14 mouse cellular contexts compared by ENCODE assay signal in the genomic region with DNA sequence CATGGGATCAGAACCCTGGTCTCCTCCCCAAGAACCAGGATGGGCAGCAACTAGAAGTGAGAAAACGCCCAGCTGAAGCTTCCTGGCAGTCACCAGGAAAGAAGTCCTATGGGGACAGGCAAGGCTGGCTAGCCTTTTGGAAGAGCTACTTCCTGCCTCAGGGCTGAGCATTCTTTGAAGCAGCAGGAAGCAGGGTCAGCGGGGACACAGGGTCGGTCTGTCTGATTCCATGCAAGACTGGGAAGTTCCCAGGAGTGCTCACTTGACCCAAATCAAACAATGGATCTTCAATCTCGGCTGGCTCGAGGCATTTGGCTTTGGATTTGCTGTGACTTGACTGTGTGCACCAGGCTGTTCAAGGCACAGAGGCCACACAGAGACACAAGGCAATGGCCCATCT. TPM values are rescaled to one million over a fixed set of nuclear protein-coding genes. Genes with fewer than 3 reads are reported as not detected.
DNase-seq lines count a peak whose midpoint lies in the region; ATAC-seq and TF ChIP-seq lines count a peak whose summit lies in the region.
"Had no signal": no experiment of that assay in that cellular context is flagged by ENCODE, and none has a peak within 500 bp of the region (broad histone marks: within the 10 kb centered on the region; RNA-seq: fewer than 3 reads in every experiment).

No protein-coding gene starts in this region.

- no peaks in the 10 kb centered on the region for H3K4me1 ChIP-seq in heart, embryonic 16.5 days (ENCODE audit: control insufficient read depth, insufficient read depth, low read length)
- no peaks in the 10 kb centered on the region for H3K4me1 ChIP-seq in lung, embryonic 14.5 days (ENCODE audit: insufficient read depth)
- H3K4me1 ChIP-seq: heart, embryonic 15.5 days had no signal

- DNase-seq in adrenal gland, adult 2 months: peak; percentile 54
- DNase-seq in adrenal gland, postnatal 10 days: no peak
- DNase-seq in heart, adult 8-10 months (ENCODE audit: low spot score): no peak
- peak; percentile 37 for DNase-seq in lung, embryonic 14.5 days
- DNase-seq in lung, adult 18-20 months: no peak
- peak; percentile 59 for DNase-seq in kidney, adult 9 months
- no peak for DNase-seq in right cerebral cortex, postnatal 14 days
- DNase-seq: cerebellum, postnatal 25 days had no signal

- no peak overlapping the region for H3K27ac ChIP-seq in heart, embryonic 16.5 days (ENCODE audit: low read length)
- H3K27ac ChIP-seq in lung, embryonic 14.5 days (ENCODE audit: low read depth): no peak overlapping the region
- H3K27ac ChIP-seq: heart, embryonic 15.5 days had no signal

- no peak overlapping the region for H3K4me3 ChIP-seq in heart, embryonic 16.5 days (ENCODE audit: low read length)
- no peak overlapping the region for H3K4me3 ChIP-seq in lung, embryonic 14.5 days (ENCODE audit: low read depth, low read length)
- H3K4me3 ChIP-seq: heart, embryonic 15.5 days had no signal

- TF ChIP-seq CTCF in lung, embryonic 14.5 days (IDR thresholded peaks at IDR 0.05; ENCODE audit: low read depth): no peak

- peak; percentile 37; the same call in 1 of the 2 replicates for ATAC-seq in heart, embryonic 16.5 days (replicated peaks; ENCODE audit: extremely low read depth, insufficient read depth, low FRiP score)
- no peak for ATAC-seq in lung, embryonic 14.5 days (ENCODE audit: insufficient read depth)

- no peak overlapping the region for H3K9ac ChIP-seq in heart, embryonic 16.5 days (ENCODE audit: low read length)
- H3K9ac ChIP-seq in lung, embryonic 14.5 days: no peak overlapping the region
- H3K9ac ChIP-seq: heart, embryonic 15.5 days had no signal

- H3K9me3 ChIP-seq in heart, embryonic 16.5 days (replicated peaks; ENCODE audit: control insufficient read depth, low read length): no peaks in the 10 kb centered on the region
- no peaks in the 10 kb centered on the region for H3K9me3 ChIP-seq in lung, embryonic 14.5 days (ENCODE audit: low read depth, low read length)
- H3K9me3 ChIP-seq: heart, embryonic 15.5 days had no signal

- peaks cover 34% of the 10 kb centered on the region for H3K36me3 ChIP-seq in heart, embryonic 16.5 days (ENCODE audit: control insufficient read depth, insufficient read depth)
- peaks cover 63% of the 10 kb centered on the region for H3K36me3 ChIP-seq in lung, embryonic 14.5 days (ENCODE audit: insufficient read depth)

- H3K27me3 ChIP-seq in heart, embryonic 16.5 days (ENCODE audit: control insufficient read depth, insufficient read depth, low read length): no peaks in the 10 kb centered on the region
- no peaks in the 10 kb centered on the region for H3K27me3 ChIP-seq in lung, embryonic 14.5 days (ENCODE audit: insufficient read depth, low read length)
- H3K27me3 ChIP-seq: heart, embryonic 15.5 days had no signal

- WGBS in heart, embryonic 16.5 days: 68% methylated on average over 5 of the region's 5 CpGs
- 63% methylated on average over 5 of the region's 5 CpGs for WGBS in lung, embryonic 14.5 days

- H3K4me2 ChIP-seq in heart, embryonic 16.5 days (ENCODE audit: low read depth, low read length): no peak overlapping the region
- H3K4me2 ChIP-seq in lung, embryonic 14.5 days: no peak overlapping the region
- H3K4me2 ChIP-seq: heart, embryonic 15.5 days; midbrain, embryonic 11.5 days had no signal

RNA-seq across cellular contexts. Expression of gene Cel, which starts 3.3 kb away (rescaled TPM):
- total RNA-seq in adrenal gland, adult 2 months (2021): under 1 TPM in 1 of 2 experiments, not detected in 1; 0.14 TPM
- polyA plus RNA-seq in adrenal gland, adult 2 months (2012; rRNA removed): 0.06 TPM in 1 of 2 replicates, not detected in the other
- total RNA-seq in adrenal gland, postnatal 10 days (2021): under 1 TPM in 1 of 2 experiments, not detected in 1; 0.15 TPM
- 0.30 TPM in 1 of 2 replicates, not detected in the other for polyA plus RNA-seq in heart, embryonic 16.5 days (2015; fragmentation: Nextera tagmentation; extraction: Ambion mirVana)
- total RNA-seq in heart, adult 8-10 months (2022): not detected
- not detected in 2 replicates for polyA plus RNA-seq in lung, embryonic 14.5 days (2014; fragmentation: Nextera tagmentation; extraction: Ambion mirVana)
- total RNA-seq: layer of hippocampus, adult 8-10 months; left cerebral cortex, postnatal 36 days had no signal
- polyA plus RNA-seq: neural tube, embryonic 14.5 days had no signal

RNA-seq across cellular contexts. Expression of gene Gtf3c5, which starts 17.0 kb away (rescaled TPM):
- total RNA-seq in adrenal gland, adult 2 months (2021): 10 to 100 TPM; 15.4 to 21.6 TPM
- polyA plus RNA-seq in adrenal gland, adult 2 months (2012; rRNA removed): 14.8 and 16.0 TPM in 2 replicates
- total RNA-seq in adrenal gland, postnatal 10 days (2021): 10 to 100 TPM; 15.5 to 21.5 TPM
- polyA plus RNA-seq in heart, embryonic 16.5 days (2015; fragmentation: Nextera tagmentation; extraction: Ambion mirVana): 28.6 and 29.1 TPM in 2 replicates
- total RNA-seq in heart, adult 8-10 months (2022): 10 to 100 TPM in 3 of 4 experiments, 1 to 10 TPM in 1; 9.9 to 13.2 (median 10.6) TPM
- 33.9 and 41.9 TPM in 2 replicates for polyA plus RNA-seq in lung, embryonic 14.5 days (2014; fragmentation: Nextera tagmentation; extraction: Ambion mirVana)

RNA-seq across cellular contexts. Expression of gene Ralgds, which starts 53.6 kb away (rescaled TPM):
- 10 to 100 TPM; 23.3 to 45.5 TPM for total RNA-seq in adrenal gland, adult 2 months (2021)
- polyA plus RNA-seq in adrenal gland, adult 2 months (2012; rRNA removed): 56.8 and 73.5 TPM in 2 replicates
- 10 to 100 TPM; 31.5 to 47.4 TPM for total RNA-seq in adrenal gland, postnatal 10 days (2021)
- 21.2 and 22.3 TPM in 2 replicates for polyA plus RNA-seq in heart, embryonic 16.5 days (2015; fragmentation: Nextera tagmentation; extraction: Ambion mirVana)
- 10 to 100 TPM in 2 of 4 experiments, 1 to 10 TPM in 2; 8.5 to 13.9 (median 9.8) TPM for total RNA-seq in heart, adult 8-10 months (2022)
- polyA plus RNA-seq in lung, embryonic 14.5 days (2014; fragmentation: Nextera tagmentation; extraction: Ambion mirVana): 34.3 and 34.7 TPM in 2 replicates

RNA-seq across cellular contexts. Expression of gene Gfi1b, which starts 55.2 kb away (rescaled TPM):
- not detected for total RNA-seq in adrenal gland, adult 2 months (2021)
- polyA plus RNA-seq in adrenal gland, adult 2 months (2012; rRNA removed): 0.15 and 0.22 TPM in 2 replicates
- total RNA-seq in adrenal gland, postnatal 10 days (2021): 1 to 10 TPM in 1 of 2 experiments, under 1 TPM in 1; 0.66 to 4.4 TPM
- 0.84 and 0.92 TPM in 2 replicates for polyA plus RNA-seq in heart, embryonic 16.5 days (2015; fragmentation: Nextera tagmentation; extraction: Ambion mirVana)
- under 1 TPM in 1 of 4 experiments, not detected in 3; 0.78 TPM for total RNA-seq in heart, adult 8-10 months (2022)
- 0.51 and 0.69 TPM in 2 replicates for polyA plus RNA-seq in lung, embryonic 14.5 days (2014; fragmentation: Nextera tagmentation; extraction: Ambion mirVana)
- total RNA-seq: layer of hippocampus, adult 8-10 months; left cerebral cortex, postnatal 36 days had no signal
- polyA plus RNA-seq: neural tube, embryonic 14.5 days had no signal

Comparison
In these comparisons a context has a peak if more than half of its experiments do, and no peak if none do; other contexts are left out.
1. DNase-seq: peak in adrenal gland, adult 2 months (single experiment), lung, embryonic 14.5 days (single experiment) and kidney, adult 9 months (single experiment); none in adrenal gland, postnatal 10 days (single experiment), heart, adult 8-10 months (single experiment), lung, adult 18-20 months (0 of 2) and right cerebral cortex, postnatal 14 days (single experiment).